Mouse (Mus musculus) hindbrain, embryonic 10.5 days (tissue): ENCODE measurements around the gene Qtrt1. TPM values are rescaled to one million over a fixed set of nuclear protein-coding genes. Genes with fewer than 3 reads are reported as not detected.

ENCODE experiments used
- DNase-seq: peaks from one replicate; pipeline ENCODE4 v3.0.0-alpha.2; 2017; ENCODE audit warnings: low spot score
- H3K27ac ChIP-seq: fragments of 300-500 bp; sonication (generic); 2 replicates; pipeline ENCODE4 v1.5.1; 2016; ENCODE audit warnings: mild to moderate bottlenecking, moderate library complexity
- H3K27me3 ChIP-seq: fragments of 300-500 bp; sonication (generic); 2 replicates; pipeline ENCODE4 v1.6.1; 2016; ENCODE audit warnings: mild to moderate bottlenecking; ENCODE audit not compliant: poor library complexity, insufficient read depth, severe bottlenecking
- H3K36me3 ChIP-seq: fragments of 300-500 bp; sonication (generic); 2 replicates; pipeline ENCODE4 v1.6.1; 2016; ENCODE audit warnings: mild to moderate bottlenecking, moderate library complexity
- H3K4me1 ChIP-seq: fragments of 300-500 bp; sonication (generic); replicated peaks from 2 replicates; pipeline ENCODE4 v1.6.1; 2016; ENCODE audit warnings: mild to moderate bottlenecking
- H3K4me3 ChIP-seq: fragments of 300-500 bp; sonication (generic); 2 replicates; pipeline ENCODE4 v1.5.1; 2016; ENCODE audit warnings: mild to moderate bottlenecking, moderate library complexity
- H3K9me3 ChIP-seq: fragments of 300-500 bp; sonication (generic); 2 replicates; pipeline ENCODE4 v1.6.1; 2016; ENCODE audit warnings: mild to moderate bottlenecking, moderate library complexity
- WGBS: fragments of 180-500 bp; shearing (Covaris S2); methylation state at CpG from one replicate; pipeline ENCODE4 v1.1.7; 2016; 5-methylcytosine and 5-hydroxymethylcytosine counted together
- polyA plus RNA-seq: library from polyadenylated mRNA; unstranded; fragments of >200 nt; fragmentation: Nextera tagmentation; extraction: Ambion mirVana; gene quantifications from 2 replicates; pipeline ENCODE4 v1.2.1, GENCODE M21; 2016

The Qtrt1 gene
- 63.3 and 68.7 TPM in 2 replicates for polyA plus RNA-seq

DNA sequence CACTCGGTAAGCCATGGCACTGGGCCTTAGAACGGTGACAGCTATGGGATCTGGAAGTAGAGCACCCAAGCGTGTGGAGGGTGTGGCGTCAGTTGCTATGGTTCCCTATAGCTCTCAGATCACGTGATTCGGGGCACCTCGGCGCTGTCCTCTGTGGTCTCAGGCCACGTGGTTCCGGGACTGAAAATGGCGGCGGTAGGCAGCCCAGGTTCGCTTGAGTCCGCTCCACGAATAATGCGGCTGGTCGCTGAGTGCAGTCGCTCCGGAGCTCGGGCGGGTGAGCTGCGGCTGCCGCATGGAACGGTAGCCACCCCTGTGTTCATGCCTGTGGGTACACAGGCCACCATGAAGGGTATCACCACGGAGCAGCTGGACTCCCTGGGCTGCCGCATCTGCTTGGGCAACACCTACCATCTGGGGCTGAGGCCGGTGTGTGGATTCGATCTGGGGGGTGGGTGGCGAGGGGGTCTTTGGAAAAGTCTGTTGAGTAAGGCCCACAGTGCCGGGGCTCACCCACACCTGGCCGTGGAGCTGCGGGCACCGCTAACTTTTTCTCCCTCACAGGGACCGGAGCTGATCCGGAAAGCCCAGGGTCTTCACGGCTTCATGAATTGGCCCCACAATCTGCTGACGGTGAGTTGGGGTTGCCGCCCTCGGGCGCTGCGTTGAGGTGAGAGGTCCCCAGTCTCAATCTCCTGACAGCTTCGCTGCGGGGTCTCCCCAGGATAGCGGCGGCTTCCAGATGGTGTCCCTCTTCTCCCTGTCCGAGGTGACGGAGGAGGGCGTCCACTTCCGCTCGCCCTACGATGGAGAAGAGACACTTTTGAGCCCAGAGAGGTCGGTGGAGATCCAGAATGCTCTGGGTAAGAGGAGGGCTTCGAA is at the start of gene Qtrt1:
Gene Qtrt1 (plus strand): TSS at position 169 of the 882 bp plus-strand sequence.
- 2% methylated on average over 53 of the region's 53 CpGs for WGBS
- Histone ChIP-seq H3K36me3 (peaks cover 35% of the 10 kb centered on the region), H3K4me3 (peak within 1 kb of the TSS; percentile 94), H3K9me3 (no peaks in the 10 kb centered on the region), H3K27me3 (no peaks in the 10 kb centered on the region), H3K4me1 (peaks cover 18% of the 10 kb centered on the region), H3K27ac (peak within 1 kb of the TSS; percentile 91)
- DNase-seq = peak; percentile 88

DNA sequence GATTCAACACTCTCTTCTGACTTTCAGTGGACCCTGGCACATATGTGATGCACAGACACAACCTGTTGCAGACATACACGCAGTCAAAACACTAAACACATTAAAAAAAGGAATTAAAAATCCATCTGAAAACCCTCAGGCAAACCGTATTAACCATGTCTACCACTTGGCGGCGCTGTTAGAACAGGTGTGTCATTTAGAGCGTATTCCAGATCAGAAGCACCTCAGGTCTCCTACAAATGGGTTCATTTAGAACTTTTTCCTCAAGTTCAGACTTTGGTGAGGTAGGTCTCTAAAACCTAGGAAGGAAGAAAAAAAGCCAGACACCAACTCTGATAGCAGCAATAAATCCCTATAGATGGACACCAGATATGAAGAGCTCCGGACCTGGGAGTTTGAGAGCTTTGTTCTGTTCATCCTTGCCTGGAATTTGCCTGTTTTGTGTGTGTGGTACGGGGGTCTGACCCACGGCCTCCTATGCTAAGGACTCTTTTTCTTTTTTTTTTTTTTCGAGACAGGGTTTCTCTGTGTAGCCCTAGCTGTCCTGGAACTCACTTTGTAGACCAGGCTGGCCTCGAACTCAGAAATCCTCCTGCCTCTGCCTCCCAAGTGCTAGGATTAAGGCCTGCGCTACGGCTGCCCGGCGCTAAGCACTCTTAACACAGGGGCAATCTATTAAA is 45.0 kb upstream of the Qtrt1 start:
- no peaks in the 10 kb centered on the region for H3K9me3 ChIP-seq
- peaks cover 11% of the 10 kb centered on the region for H3K36me3 ChIP-seq
- peaks cover 14% of the 10 kb centered on the region for H3K4me1 ChIP-seq
- H3K27ac ChIP-seq = peak overlapping the region; percentile 79
- 40% methylated on average over 14 of the region's 14 CpGs for WGBS
- DNase-seq = peak; percentile 43
- no peaks in the 10 kb centered on the region for H3K27me3 ChIP-seq
- H3K4me3 ChIP-seq = peak overlapping the region; percentile 67

DNA sequence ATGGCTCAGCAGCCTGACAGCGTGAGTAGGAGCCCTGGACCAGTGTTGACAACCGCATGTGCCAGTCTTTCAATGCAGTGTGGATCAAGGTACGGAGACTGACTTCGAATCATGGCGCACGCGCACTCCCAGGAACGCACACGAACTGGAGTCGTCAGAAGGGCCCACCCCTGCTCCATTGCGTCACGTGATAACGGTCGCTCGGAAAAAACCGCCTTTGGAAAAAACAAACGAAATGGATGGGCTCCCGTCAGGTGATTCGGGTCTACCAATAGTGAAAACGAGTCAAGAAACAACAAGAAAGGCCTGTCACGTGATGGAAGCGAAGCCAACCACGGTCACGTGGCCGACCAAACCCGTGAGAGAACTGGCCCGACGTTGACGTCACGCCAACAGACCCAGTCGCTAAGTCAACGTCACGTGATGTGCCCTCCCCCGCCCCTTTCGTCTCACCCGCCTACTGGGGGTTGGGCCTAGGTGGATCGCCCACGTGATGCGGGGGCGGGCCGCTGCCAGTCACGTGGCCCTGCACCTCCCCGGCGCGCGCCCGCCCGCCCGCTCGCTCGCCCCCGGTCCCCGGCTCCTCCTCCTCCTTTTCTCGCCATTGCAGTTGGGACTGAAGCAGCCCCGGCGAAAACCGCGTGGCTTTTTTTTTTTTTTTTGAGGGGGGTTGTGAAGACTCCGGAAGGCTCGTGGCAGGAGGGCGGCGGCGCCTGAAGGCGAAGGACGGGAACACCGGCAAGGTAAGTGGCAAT is 44.1 kb upstream of the Qtrt1 start, which contains the start of gene Ilf3:
Gene Ilf3 (plus strand): TSS at position 515 of the 755 bp plus-strand sequence.
- no peaks in the 10 kb centered on the region for H3K9me3 ChIP-seq
- H3K4me1 ChIP-seq = peaks cover 16% of the 10 kb centered on the region
- WGBS = under 1% methylated on average over 66 of the region's 66 CpGs
- DNase-seq = peak; percentile 100
- H3K27ac ChIP-seq = peak within 1 kb of the TSS; percentile 95
- H3K36me3 ChIP-seq = peaks cover 20% of the 10 kb centered on the region
- peak within 1 kb of the TSS; percentile 67 for H3K4me3 ChIP-seq
- H3K27me3 ChIP-seq = no peaks in the 10 kb centered on the region

DNA sequence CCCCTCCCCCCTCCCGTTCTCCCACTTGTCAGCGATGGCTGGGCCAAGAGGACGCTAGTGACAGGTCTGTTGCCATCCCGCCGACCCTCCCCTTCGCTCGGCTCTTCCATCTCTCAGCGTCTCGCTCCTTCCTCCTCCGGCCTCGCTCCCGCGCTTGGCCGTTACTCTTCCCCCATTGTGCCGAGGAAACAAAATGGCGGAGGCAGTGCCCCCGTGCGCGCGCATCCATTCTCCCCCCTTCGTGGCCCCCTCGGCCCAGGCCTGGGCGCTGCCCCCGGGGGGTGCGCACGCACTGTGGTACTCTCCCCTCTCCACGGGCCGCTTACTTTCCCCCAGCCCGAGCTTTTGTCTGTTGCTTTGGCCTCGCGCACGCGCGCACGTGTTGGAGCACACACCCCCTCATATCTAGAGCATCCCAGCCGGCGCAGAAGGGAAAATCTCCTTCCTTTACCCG is 43.5 kb upstream of the Qtrt1 start:
- no peaks in the 10 kb centered on the region for H3K27me3 ChIP-seq
- H3K9me3 ChIP-seq = no peaks in the 10 kb centered on the region
- peak overlapping the region; percentile 95 for H3K27ac ChIP-seq
- H3K4me1 ChIP-seq = peaks cover 20% of the 10 kb centered on the region
- peaks cover 26% of the 10 kb centered on the region for H3K36me3 ChIP-seq
- under 1% methylated on average over 38 of the region's 38 CpGs for WGBS
- peak overlapping the region; percentile 67 for H3K4me3 ChIP-seq
- DNase-seq = peak; percentile 82

DNA sequence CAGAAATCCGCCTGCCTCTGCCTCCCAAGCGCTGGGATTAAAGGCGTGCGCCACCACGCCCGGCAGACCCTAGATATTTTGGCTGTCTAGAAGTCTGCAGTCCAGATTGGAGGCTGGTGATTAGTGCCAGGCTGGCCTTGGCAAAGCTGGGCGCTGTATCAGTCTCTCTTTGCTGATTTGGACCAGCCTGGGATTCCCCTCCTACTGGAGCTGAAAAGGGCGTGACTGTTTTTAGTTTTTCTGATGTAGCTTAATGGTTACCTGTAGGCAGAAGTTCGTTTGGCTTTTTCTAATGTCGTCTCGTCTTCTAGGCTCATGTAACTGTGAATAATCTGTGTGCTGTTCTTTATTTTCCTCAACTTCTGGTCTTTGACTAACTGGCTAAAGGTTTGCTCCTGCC is 42.6 kb upstream of the Qtrt1 start:
- H3K27me3 ChIP-seq = no peaks in the 10 kb centered on the region
- H3K9me3 ChIP-seq = no peaks in the 10 kb centered on the region
- H3K4me1 ChIP-seq = peaks cover 20% of the 10 kb centered on the region
- H3K27ac ChIP-seq = peak overlapping the region; percentile 95
- no peak for DNase-seq
- H3K4me3 ChIP-seq = peak overlapping the region; percentile 67
- H3K36me3 ChIP-seq = peaks cover 33% of the 10 kb centered on the region
- WGBS = 69% methylated on average over 11 of the region's 11 CpGs

DNA sequence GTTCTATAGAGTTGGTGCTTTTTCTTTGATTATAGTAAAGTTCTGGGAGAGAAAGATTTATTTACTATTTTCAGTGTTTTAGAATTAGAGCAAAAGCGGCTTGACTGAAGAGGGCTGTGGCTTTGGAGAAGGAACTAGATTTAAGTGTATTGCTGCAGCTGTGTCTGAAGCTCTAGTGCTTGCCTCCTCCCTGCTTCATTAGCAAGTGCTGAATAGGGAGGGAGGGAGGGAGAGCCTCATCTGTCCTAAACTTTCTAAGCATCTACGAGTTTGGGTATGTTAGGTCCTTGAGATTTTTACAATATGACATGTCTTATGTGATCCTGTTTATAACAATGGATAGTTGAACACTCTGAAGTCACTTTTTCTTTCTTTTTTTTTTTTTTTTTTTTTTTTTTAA is 40.8 kb upstream of the Qtrt1 start:
- Histone ChIP-seq H3K4me3 (peak overlapping the region; percentile 13; the same call in 1 of the 2 replicates), H3K4me1 (peaks cover 20% of the 10 kb centered on the region), H3K36me3 (peaks cover 47% of the 10 kb centered on the region), H3K27me3 (no peaks in the 10 kb centered on the region), H3K9me3 (no peaks in the 10 kb centered on the region), H3K27ac (no peak overlapping the region)
- DNase-seq = no peak
- WGBS = 89% methylated on average over 2 of the region's 2 CpGs

DNA sequence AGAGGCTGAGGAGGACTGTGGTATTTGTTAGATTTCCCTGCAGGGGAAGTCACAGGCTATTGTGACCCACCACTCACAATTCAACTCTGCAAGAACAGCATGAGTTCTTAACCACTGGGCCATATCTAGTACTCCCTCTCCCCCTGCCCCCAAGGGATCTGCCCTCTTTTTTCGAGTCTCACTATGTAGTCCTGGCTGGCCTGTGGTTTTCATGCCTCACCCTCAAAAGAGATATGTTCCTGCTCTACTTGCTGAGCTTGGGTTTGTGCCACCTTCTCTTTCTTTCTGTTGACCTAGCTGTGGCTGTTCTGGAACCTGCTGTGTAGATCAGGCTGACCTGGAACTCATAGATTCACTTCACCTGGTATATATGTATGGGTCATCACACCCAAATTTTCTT is 39.1 kb upstream of the Qtrt1 start:
- WGBS = 72% methylated on average over 1 of the region's 1 CpGs
- Histone ChIP-seq H3K9me3 (no peaks in the 10 kb centered on the region), H3K27me3 (no peaks in the 10 kb centered on the region), H3K27ac (no peak overlapping the region), H3K4me1 (peaks cover 20% of the 10 kb centered on the region), H3K4me3 (no peak overlapping the region), H3K36me3 (peaks cover 57% of the 10 kb centered on the region)
- no peak for DNase-seq

DNA sequence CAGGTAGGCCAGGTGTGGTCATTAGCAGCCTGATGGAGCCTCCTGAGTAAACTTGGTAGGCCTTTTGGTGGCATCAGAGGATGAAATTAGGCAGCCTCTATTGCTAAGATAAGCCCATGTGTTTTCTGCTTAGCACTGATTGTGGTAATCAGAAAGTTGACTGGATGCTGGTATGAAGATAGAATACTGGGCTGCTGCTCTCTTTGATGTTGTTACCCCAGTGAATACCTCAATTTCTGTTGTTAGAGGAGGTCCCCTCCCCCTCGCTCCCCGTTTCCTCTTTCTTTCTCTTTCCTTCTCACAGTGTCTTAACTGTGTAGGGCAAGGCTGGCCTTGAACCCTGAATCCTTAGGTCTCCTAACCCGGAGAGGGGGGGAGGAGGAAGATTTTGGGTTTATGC is 32.4 kb upstream of the Qtrt1 start:
- 91% methylated on average over 3 of the region's 3 CpGs for WGBS
- H3K9me3 ChIP-seq = no peaks in the 10 kb centered on the region
- no peak for DNase-seq
- H3K27me3 ChIP-seq = no peaks in the 10 kb centered on the region
- no peak overlapping the region for H3K27ac ChIP-seq
- peaks cover 74% of the 10 kb centered on the region for H3K36me3 ChIP-seq
- H3K4me1 ChIP-seq = peaks cover 3% of the 10 kb centered on the region; the same call in 1 of the 2 replicates
- no peak overlapping the region for H3K4me3 ChIP-seq

DNA sequence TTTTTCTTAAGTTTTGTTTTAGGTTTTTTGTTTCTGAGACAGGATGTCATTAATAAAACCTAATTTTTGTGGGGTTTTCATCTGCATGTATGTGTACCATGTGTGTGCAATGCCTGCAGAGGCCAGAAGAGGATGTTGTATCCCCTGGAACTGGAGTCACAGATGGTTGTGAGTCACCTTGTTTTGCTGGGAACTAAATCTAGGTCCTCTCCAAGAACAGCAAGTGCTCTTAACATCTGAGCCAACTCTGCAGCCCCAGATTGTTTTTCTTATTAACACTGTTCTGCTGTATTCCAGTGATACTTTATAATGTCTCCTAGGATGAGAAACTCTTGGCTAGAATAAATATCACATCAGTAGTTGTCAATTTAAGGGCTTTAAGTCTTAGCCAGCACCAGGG is 30.8 kb upstream of the Qtrt1 start:
- H3K27ac ChIP-seq = no peak overlapping the region
- 0 out of 2 replicates have a peak, but pooled peaks cover 5% of the 10 kb centered on the region for H3K4me1 ChIP-seq
- no peak overlapping the region for H3K4me3 ChIP-seq
- H3K36me3 ChIP-seq = peaks cover 66% of the 10 kb centered on the region
- no peaks in the 10 kb centered on the region for H3K9me3 ChIP-seq
- H3K27me3 ChIP-seq = no peaks in the 10 kb centered on the region
- DNase-seq = no peak

DNA sequence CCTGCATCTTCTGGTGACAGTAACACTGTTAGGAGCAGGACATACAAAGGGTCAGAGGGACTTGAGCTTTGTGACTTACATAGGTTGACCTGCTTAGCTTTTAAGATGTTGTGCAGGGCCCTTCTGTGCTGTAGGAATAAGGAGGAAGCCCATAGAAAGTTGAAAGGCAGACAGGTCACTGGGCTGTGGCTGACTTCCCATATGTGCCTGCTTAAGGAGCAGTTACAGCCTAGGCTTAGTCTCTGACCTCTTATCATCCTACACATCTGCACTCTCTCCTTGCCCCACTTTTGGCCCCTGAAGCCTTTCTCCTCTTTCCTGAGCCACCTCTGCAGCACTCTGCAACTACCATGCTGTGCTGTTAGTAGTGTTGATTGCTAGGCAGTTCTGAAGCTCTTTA is 27.7 kb upstream of the Qtrt1 start:
- Histone ChIP-seq H3K36me3 (peaks cover 73% of the 10 kb centered on the region), H3K4me3 (no peak overlapping the region), H3K4me1 (0 out of 2 replicates have a peak, but pooled peaks cover 5% of the 10 kb centered on the region), H3K9me3 (no peaks in the 10 kb centered on the region), H3K27me3 (no peaks in the 10 kb centered on the region), H3K27ac (no peak overlapping the region)
- no peak for DNase-seq

DNA sequence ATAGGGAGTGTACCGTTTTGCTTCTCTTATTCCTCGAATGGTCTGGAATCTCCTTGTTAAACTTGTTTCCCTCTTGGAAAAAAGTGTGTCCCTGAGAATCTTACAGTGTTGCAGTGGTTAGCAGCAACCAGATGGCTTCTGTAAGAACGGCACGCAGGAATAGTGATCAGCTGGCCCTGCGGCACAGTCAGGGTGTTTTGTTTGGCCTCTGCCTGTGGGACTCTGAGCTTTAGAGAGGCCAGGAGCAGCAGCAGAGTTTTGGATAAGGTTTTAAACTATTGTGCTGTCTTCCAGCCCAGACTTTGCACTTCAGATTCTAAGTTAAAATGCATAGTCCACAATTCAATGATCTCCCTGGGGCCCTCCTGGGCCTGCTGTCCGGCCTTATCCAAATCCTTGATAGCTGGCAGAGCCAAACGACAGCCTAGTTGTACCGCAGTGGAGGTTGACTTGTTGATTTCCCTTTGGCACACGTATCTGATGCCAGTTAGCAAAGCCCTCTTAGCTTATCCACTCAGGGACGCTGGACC is 18.9 kb upstream of the Qtrt1 start:
- H3K4me1 ChIP-seq = no peaks in the 10 kb centered on the region
- no peak overlapping the region for H3K27ac ChIP-seq
- H3K4me3 ChIP-seq = no peak overlapping the region
- H3K36me3 ChIP-seq = peaks cover 100% of the 10 kb centered on the region
- H3K27me3 ChIP-seq = no peaks in the 10 kb centered on the region
- WGBS = 92% methylated on average over 10 of the region's 10 CpGs
- H3K9me3 ChIP-seq = no peaks in the 10 kb centered on the region
- DNase-seq = no peak

DNA sequence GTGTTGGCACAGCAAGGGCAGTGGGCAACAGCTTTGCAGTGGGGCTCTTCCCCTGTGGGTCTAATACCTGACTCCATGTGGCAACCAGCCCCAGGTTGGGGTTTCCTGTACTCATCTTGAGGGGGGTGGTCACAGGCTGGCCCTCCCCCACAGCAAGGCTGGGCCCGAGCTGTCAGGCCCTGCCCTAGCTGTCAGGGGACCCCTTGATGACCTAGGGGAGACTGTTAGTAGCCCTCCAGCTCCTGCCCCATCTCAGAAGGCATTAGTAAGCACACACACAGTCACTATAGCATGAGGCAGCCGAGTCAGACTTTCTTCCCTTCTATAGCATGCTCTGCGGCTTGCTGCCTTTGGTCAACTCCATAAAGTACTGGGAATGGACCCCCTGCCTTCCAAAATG is 15.9 kb upstream of the Qtrt1 start:
- H3K9me3 ChIP-seq = no peaks in the 10 kb centered on the region
- no peak for DNase-seq
- H3K27ac ChIP-seq = no peak overlapping the region
- no peak overlapping the region for H3K4me3 ChIP-seq
- no peaks in the 10 kb centered on the region for H3K4me1 ChIP-seq
- H3K36me3 ChIP-seq = peaks cover 100% of the 10 kb centered on the region
- 86% methylated on average over 3 of the region's 3 CpGs for WGBS
- H3K27me3 ChIP-seq = no peaks in the 10 kb centered on the region
